35 mouse cellular contexts compared by ENCODE assay signal in the genomic region with DNA sequence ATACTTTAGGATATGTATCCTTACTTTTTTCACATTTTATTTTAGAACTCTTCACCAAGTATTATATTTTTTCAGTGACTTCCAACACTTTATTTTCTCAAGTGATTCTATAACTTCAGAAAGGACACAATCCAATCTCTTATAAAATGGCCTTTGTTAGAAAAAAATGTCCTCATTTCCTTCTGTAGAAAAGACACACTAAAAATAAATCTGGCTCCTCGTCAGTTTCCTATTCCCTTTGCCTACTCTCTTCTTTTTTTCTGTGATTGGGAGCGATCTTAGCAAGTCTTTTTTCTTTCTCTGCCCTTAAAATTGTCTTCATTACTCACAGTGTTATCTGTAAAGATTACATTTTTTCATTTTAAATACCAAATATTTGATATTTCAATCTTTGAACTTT.
"Had no signal": no experiment of that assay in that cellular context is flagged by ENCODE, and none has a peak within 500 bp of the region (broad histone marks: within the 10 kb centered on the region; RNA-seq: fewer than 3 reads in every experiment).

No protein-coding gene starts in this region.

- H3K36me3 ChIP-seq: heart, embryonic 10.5 days; heart, embryonic 12.5 days; heart, embryonic 13.5 days; heart, embryonic 15.5 days; hindbrain, embryonic 10.5 days; hindbrain, embryonic 12.5 days; hindbrain, embryonic 13.5 days; hindbrain, embryonic 15.5 days; intestine, embryonic 15.5 days; kidney, embryonic 15.5 days had no signal

- H3K4me1 ChIP-seq: heart, embryonic 10.5 days; heart, embryonic 12.5 days; heart, embryonic 13.5 days; heart, embryonic 15.5 days; hindbrain, embryonic 10.5 days; hindbrain, embryonic 12.5 days; hindbrain, embryonic 13.5 days; hindbrain, embryonic 15.5 days; intestine, embryonic 15.5 days; kidney, embryonic 15.5 days had no signal

- H3K4me3 ChIP-seq: heart, embryonic 10.5 days; heart, embryonic 12.5 days; heart, embryonic 13.5 days; heart, embryonic 15.5 days; hindbrain, embryonic 10.5 days; hindbrain, embryonic 12.5 days; hindbrain, embryonic 13.5 days; hindbrain, embryonic 15.5 days; intestine, embryonic 15.5 days; kidney, embryonic 15.5 days; layer of hippocampus, adult 2 months had no signal

- H3K9me3 ChIP-seq: heart, embryonic 10.5 days; heart, embryonic 12.5 days; heart, embryonic 13.5 days; heart, embryonic 15.5 days; hindbrain, embryonic 10.5 days; hindbrain, embryonic 12.5 days; hindbrain, embryonic 13.5 days; hindbrain, embryonic 15.5 days; intestine, embryonic 15.5 days; kidney, embryonic 15.5 days had no signal

- ATAC-seq: hindbrain, embryonic 16.5 days; hindbrain, postnatal 0 days; inflammation-experienced regulatory T-cells, adult 6 months; intestine, embryonic 15.5 days; intestine, embryonic 16.5 days; intestine, postnatal 0 days had no signal

- H3K27ac ChIP-seq: heart, embryonic 10.5 days; heart, embryonic 13.5 days; heart, embryonic 15.5 days; hindbrain, embryonic 10.5 days; hindbrain, embryonic 12.5 days; hindbrain, embryonic 13.5 days; hindbrain, embryonic 14.5 days; hindbrain, embryonic 15.5 days; hindbrain, postnatal 0 days; intestine, embryonic 15.5 days; kidney, embryonic 15.5 days; kidney, postnatal 0 days; layer of hippocampus, adult 2 months had no signal

- DNase-seq: heart, postnatal 10 days; heart, postnatal 14 days; heart, postnatal 36 days; heart, postnatal 4 days; kidney, adult 11 months; kidney, adult 18-20 months; kidney, adult 2 months; kidney, adult 8-10 months; kidney, adult 9 months; kidney, postnatal 10 days; kidney, postnatal 14 days; kidney, postnatal 25 days; kidney, postnatal 36 days; kidney, postnatal 4 days; layer of hippocampus, adult 9-11 months; layer of hippocampus, postnatal 36 days had no signal

- H3K27me3 ChIP-seq: heart, embryonic 12.5 days; heart, embryonic 13.5 days; heart, embryonic 15.5 days; hindbrain, embryonic 12.5 days; hindbrain, embryonic 13.5 days; hindbrain, embryonic 15.5 days; intestine, embryonic 15.5 days; kidney, embryonic 15.5 days had no signal

- H3K9ac ChIP-seq: heart, embryonic 12.5 days; heart, embryonic 13.5 days; heart, embryonic 15.5 days; hindbrain, embryonic 12.5 days; hindbrain, embryonic 13.5 days; hindbrain, embryonic 14.5 days; hindbrain, embryonic 15.5 days; intestine, embryonic 15.5 days; kidney, embryonic 15.5 days had no signal

- H3K4me2 ChIP-seq: heart, embryonic 11.5 days; heart, embryonic 12.5 days; heart, embryonic 13.5 days; heart, embryonic 15.5 days; hindbrain, embryonic 12.5 days; hindbrain, embryonic 13.5 days; hindbrain, embryonic 14.5 days; hindbrain, embryonic 15.5 days; intestine, embryonic 15.5 days; kidney, embryonic 15.5 days had no signal
